Mouse (Mus musculus): ENCODE data around the gene Gm20662.

The Gm20662 gene

GRCm38 (mm10) chr9:107975399-107976386, 20.5 kb upstream of the Gm20662 start, which contains the start of gene Uba7:
TSS of gene Uba7 (plus strand) at chr9:107975505.
- peak; percentile 71 for DNase-seq

- DNase-seq: no peak
These were observed 17.3 kb upstream of the Gm20662 start for GRCm38 (mm10) chr9:107978815-107979214.

GRCm38 (mm10) chr9:107981684-107982605, 14.2 kb upstream of the Gm20662 start:
- no peak for DNase-seq

- peak; percentile 84 for DNase-seq
These were observed 13.3 kb upstream of the Gm20662 start, which contains the start of gene Gm20661 for GRCm38 (mm10) chr9:107982681-107983346. TSS of gene Gm20661 (plus strand) at chr9:107983058.

- DNase-seq: peak; percentile 88
These were observed 12.7 kb upstream of the Gm20662 start for GRCm38 (mm10) chr9:107983421-107983890.

GRCm38 (mm10) chr9:107984052-107984753, 11.9 kb upstream of the Gm20662 start:
- no peak for DNase-seq

- DNase-seq: no peak
These were observed 11.4 kb upstream of the Gm20662 start for GRCm38 (mm10) chr9:107984754-107985055.

- DNase-seq: peak; percentile 94
These were observed 10.7 kb upstream of the Gm20662 start, which contains the start of gene Inka1 for GRCm38 (mm10) chr9:107985131-107986119. TSS of gene Inka1 (minus strand) at chr9:107985879.

GRCm38 (mm10) chr9:107986376-107986775, 9.8 kb upstream of the Gm20662 start:
- DNase-seq: peak; percentile 90

- no peak for DNase-seq
These were observed 8.2 kb upstream of the Gm20662 start for GRCm38 (mm10) chr9:107987950-107988349.

GRCm38 (mm10) chr9:107992197-107992596, 4.0 kb upstream of the Gm20662 start, which contains the start of gene Cdhr4:
TSS of gene Cdhr4 (plus strand) at chr9:107992497.
- DNase-seq: no peak

- no peak for DNase-seq
These were observed 3.1 kb upstream of the Gm20662 start for GRCm38 (mm10) chr9:107993013-107993412.

- no peak for DNase-seq
These were observed 1.7 kb upstream of the Gm20662 start for GRCm38 (mm10) chr9:107994464-107994863.

- no peak for DNase-seq
These were observed 636 bp upstream of the Gm20662 start for GRCm38 (mm10) chr9:107995513-107995912.

- peak; percentile 100 for DNase-seq
These were observed 6.0 kb downstream of the Gm20662 start, which contains the start of gene Ip6k1 for GRCm38 (mm10) chr9:108001922-108002770. TSS of gene Ip6k1 (plus strand) at chr9:108002501.

- peak; percentile 38 for DNase-seq
These were observed 6.8 kb downstream of the Gm20662 start for GRCm38 (mm10) chr9:108002778-108003530.

- no peak for DNase-seq
These were observed 7.4 kb downstream of the Gm20662 start for GRCm38 (mm10) chr9:108003531-108003890.

GRCm38 (mm10) chr9:108008041-108008440, 11.9 kb downstream of the Gm20662 start:
- no peak for DNase-seq

- DNase-seq: no peak
These were observed 14.2 kb downstream of the Gm20662 start for GRCm38 (mm10) chr9:108010385-108010784.

Measured in lung, postnatal 36 days (tissue).